Mouse (Mus musculus): ENCODE results near the gene Chpt1.
"Not testable (repeated sequence)": the region's sequence is repeated elsewhere in the genome, so short reads cannot be mapped to it uniquely, and the experiment has no call there.

Gene Chpt1

GRCm38 (mm10) chr10:88503421-88504314, at the start of gene Chpt1:
Chpt1 (minus strand) TSS chr10:88504073.
- DNase-seq: peak; percentile 85

- no peak for DNase-seq
Observed at GRCm38 (mm10) chr10:88552738-88553137, 48.9 kb upstream of the Chpt1 start.

GRCm38 (mm10) chr10:88550225-88550624, 46.4 kb upstream of the Chpt1 start:
- DNase-seq: no peak

- no peak for DNase-seq
Observed at GRCm38 (mm10) chr10:88547635-88548034, 43.8 kb upstream of the Chpt1 start.

- no peak for DNase-seq
Observed at GRCm38 (mm10) chr10:88530631-88531030, 26.8 kb upstream of the Chpt1 start.

- DNase-seq: no peak
Observed at GRCm38 (mm10) chr10:88524016-88524415, 20.1 kb upstream of the Chpt1 start.

- no peak for DNase-seq
Observed at GRCm38 (mm10) chr10:88523212-88523611, 19.3 kb upstream of the Chpt1 start.

GRCm38 (mm10) chr10:88522795-88523194, 18.9 kb upstream of the Chpt1 start:
- no peak for DNase-seq

GRCm38 (mm10) chr10:88515049-88515448, 11.2 kb upstream of the Chpt1 start:
- DNase-seq: not testable (repeated sequence)

GRCm38 (mm10) chr10:88514495-88514894, 10.6 kb upstream of the Chpt1 start:
- DNase-seq: no peak

- DNase-seq: no peak
Observed at GRCm38 (mm10) chr10:88513574-88514135, 9.8 kb upstream of the Chpt1 start.

GRCm38 (mm10) chr10:88511355-88511754, 7.5 kb upstream of the Chpt1 start:
- no peak for DNase-seq

GRCm38 (mm10) chr10:88510503-88511271, 6.8 kb upstream of the Chpt1 start:
- DNase-seq: no peak

- no peak for DNase-seq
Observed at GRCm38 (mm10) chr10:88507691-88508143, 3.8 kb upstream of the Chpt1 start.

GRCm38 (mm10) chr10:88505256-88505655, 1.4 kb upstream of the Chpt1 start:
- no peak for DNase-seq

GRCm38 (mm10) chr10:88504481-88504880, 608 bp upstream of the Chpt1 start:
- DNase-seq: peak; percentile 38

- no peak for DNase-seq
Observed at GRCm38 (mm10) chr10:88502919-88503318, 954 bp downstream of the Chpt1 start.

- DNase-seq: peak; percentile 28
Observed at GRCm38 (mm10) chr10:88501886-88502765, 1.7 kb downstream of the Chpt1 start.

- DNase-seq: no peak
Observed at GRCm38 (mm10) chr10:88501370-88501769, 2.5 kb downstream of the Chpt1 start.

- no peak for DNase-seq
Observed at GRCm38 (mm10) chr10:88499993-88500392, 3.9 kb downstream of the Chpt1 start.

GRCm38 (mm10) chr10:88496864-88497564, 6.9 kb downstream of the Chpt1 start:
- DNase-seq: no peak

All from cerebellum, adult 9-10 months (tissue).